Mouse (Mus musculus): ENCODE data around the gene Shroom1.

Shroom1 gene

DNA sequence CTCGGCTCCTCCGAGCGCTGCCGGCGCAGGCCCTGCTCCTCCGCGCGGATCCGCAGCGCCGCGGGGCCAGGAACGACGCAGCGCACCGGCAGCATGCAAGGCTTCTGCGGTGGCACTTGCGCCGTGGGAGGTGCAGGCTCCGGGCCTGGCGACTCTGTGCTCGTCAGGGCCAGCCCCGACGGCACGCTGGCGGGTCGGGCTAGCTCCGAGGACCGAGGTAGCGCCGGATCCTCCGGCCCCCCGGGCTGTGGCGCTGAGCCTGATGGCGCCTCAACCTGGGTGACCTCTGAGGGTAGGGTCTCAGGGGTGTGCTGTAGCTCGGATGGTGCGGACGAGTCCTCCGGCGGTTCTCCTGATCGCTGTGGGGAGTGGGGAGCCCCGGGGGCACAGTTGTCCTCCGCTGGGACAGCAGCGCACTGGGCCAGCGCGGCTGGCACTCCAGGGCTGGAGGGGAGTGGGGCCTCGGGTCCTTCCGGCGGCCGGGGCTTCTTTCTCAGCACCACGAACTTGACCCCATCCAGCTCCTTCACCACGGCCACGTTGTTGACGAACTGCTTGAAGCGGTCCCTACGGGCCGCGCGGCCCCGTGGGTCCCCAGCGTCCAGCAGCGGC, 22.3 kb downstream of the Shroom1 start:
- in situ Hi-C loops (cut with MboI, MseI): no loop called here

- in situ Hi-C loops (cut with MboI, MseI): no loop called here
Measured at GRCm38 (mm10) chr11:53479783-53480301, 22.8 kb downstream of the Shroom1 start, which contains the start of the genes Gm9945 and Sowaha. Gene Gm9945 (plus strand): TSS chr11:53480166. Gene Sowaha (minus strand): TSS chr11:53480274.

DNA sequence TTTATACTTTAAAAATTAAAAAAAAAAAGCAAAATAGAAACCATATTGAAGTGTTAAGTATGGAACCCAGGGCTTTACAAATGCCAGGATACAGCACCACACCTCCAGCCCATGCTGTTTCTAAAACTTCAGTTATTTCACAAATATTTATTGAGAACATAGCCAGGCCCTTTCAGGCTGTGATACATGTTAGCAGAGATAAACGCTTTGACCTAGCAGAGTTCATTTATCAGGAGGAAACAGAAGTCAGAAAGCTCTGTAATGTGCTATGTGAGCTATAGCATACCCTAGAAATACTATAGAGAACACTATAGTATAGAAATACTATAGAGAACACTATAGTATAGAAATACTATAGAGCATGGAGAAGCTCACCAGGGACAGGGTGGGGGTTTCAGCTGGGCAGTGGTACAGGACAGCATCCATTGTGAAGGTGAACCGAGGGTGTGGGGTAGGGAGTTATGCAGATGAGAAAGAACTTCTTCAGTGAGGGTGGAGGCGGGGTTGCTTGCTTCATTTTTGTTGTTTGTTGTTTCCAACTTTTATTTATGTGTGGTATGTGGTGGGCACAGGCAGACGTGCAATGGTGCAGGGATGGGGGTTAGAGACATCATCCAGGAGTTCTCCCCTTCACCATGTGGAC, 24.2 kb downstream of the Shroom1 start:
- in situ Hi-C loops (cut with MboI, MseI): no loop called here

DNA sequence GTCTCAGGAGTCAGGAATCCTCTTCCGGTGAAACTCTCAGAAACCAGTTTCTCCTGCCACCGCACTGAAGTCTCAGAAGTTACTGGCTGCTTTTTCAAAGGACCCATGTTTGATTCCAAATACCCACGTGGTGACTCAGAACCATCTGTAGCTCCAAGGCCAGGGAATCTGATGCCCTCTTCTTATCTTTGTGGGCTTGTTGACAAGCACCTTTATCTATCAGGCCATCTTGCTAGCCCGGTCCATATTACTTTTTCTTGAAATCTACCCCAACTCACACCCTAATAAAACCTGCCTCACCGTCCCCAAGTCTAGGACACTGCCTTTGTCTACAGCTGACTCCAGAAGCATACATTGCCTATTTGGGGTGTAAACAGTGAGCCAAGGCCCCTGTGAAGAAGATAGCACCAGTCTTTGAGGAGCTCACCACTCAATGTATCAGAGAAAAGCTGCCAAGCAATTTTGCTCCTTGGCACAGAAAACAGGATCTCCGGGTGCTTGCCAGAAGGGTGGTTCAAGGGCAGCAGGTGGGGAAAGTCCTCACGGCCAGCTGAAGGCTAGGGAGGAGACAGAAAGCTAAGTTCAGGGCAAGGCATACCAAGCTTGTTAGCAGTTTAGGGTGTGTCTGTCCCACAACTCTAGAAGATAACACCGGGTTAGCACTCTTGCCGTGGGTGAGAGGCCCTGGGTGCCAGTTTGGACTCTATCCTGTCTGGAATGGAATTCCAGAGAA, 26.3 kb downstream of the Shroom1 start:
- in situ Hi-C loops (cut with MboI, MseI): no loop called here

- in situ Hi-C loops (cut with MboI, MseI): no loop called here
Measured at GRCm38 (mm10) chr11:53485719-53486118, 28.7 kb downstream of the Shroom1 start.

GRCm38 (mm10) chr11:53486351-53486750, 29.3 kb downstream of the Shroom1 start:
- in situ Hi-C loops (cut with MboI, MseI): no loop called here

- in situ Hi-C loops (cut with MboI, MseI): no loop called here
Measured at GRCm38 (mm10) chr11:53486822-53487594, 30.0 kb downstream of the Shroom1 start.

- in situ Hi-C loops (cut with MboI, MseI): no loop called here
Measured at GRCm38 (mm10) chr11:53489007-53489406, 32.0 kb downstream of the Shroom1 start.

DNA sequence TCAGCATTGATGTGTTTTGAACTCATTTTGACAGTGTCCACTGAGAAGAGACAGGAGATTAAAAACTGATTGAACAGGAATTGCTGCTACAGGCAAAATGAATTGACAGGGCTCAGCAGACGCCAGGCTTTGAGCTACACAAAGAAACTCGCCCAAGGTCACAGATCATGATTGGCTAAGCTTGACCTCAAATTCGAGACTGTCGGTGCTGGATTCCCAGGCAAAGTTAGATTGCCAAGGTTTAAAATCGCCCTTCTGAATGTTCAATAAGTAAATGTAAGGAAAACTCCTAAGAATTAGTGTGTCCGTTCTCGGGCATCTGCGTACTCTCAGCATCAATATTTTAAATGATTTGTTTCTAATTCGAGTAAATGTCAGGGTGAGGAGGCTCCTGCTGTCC, 32.4 kb downstream of the Shroom1 start:
- in situ Hi-C loops (cut with MboI, MseI): no loop called here

- in situ Hi-C loops (cut with MboI, MseI): no loop called here
Measured at GRCm38 (mm10) chr11:53491954-53492401, 35.0 kb downstream of the Shroom1 start.

- in situ Hi-C loops (cut with MboI, MseI): no loop called here
Measured at GRCm38 (mm10) chr11:53493243-53493955, 36.4 kb downstream of the Shroom1 start.

GRCm38 (mm10) chr11:53495417-53495816, 38.4 kb downstream of the Shroom1 start:
- in situ Hi-C loops (cut with MboI, MseI): no loop called here

DNA sequence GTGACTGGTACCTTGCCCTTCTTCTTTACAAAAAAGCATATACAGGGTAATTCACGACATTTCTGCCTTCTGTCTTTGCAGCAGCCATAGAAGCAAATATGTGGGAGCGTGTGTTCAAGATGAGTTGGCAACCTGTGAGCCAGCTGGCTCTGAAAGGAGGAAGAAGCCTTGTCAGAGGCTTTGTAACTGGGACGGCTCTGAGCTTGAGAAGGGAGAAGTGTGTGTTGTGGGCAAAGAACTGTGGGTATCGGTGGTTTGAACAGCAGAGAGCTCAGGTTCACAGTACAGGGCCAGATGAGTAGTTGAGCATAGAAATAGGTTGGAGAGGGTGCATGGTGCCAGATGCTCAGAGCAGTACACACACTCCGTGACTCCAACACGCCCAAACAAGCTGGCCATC, 39.9 kb downstream of the Shroom1 start:
- in situ Hi-C loops (cut with MboI, MseI): no loop called here

GRCm38 (mm10) chr11:53500569-53500968, 43.6 kb downstream of the Shroom1 start:
- in situ Hi-C loops (cut with MboI, MseI): no loop called here

- in situ Hi-C loops (cut with MboI, MseI): no loop called here
Measured at GRCm38 (mm10) chr11:53502039-53502765, 45.2 kb downstream of the Shroom1 start.

DNA sequence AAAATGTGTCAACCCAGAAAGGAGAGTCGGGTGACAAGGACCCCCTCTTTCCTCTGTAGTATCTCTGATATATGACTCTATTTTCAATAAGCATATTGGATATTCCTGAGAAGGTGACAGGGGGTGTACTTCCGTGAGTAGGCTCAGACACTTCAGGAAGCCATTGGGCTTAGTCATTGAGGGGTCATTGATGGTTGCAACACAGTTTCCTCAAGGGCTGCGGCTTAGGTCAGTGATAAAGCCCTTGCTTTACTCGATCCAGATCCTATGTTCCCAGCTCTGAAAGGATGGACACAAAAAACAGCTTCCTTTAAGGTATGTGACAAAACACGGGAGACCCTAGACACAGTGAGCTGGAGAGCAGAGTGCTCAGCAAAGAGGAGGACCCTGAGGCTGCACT, 46.7 kb downstream of the Shroom1 start:
- in situ Hi-C loops (cut with MboI, MseI): no loop called here

- in situ Hi-C loops (cut with MboI, MseI): no loop called here
Measured at GRCm38 (mm10) chr11:53504376-53504775, 47.4 kb downstream of the Shroom1 start.

DNA sequence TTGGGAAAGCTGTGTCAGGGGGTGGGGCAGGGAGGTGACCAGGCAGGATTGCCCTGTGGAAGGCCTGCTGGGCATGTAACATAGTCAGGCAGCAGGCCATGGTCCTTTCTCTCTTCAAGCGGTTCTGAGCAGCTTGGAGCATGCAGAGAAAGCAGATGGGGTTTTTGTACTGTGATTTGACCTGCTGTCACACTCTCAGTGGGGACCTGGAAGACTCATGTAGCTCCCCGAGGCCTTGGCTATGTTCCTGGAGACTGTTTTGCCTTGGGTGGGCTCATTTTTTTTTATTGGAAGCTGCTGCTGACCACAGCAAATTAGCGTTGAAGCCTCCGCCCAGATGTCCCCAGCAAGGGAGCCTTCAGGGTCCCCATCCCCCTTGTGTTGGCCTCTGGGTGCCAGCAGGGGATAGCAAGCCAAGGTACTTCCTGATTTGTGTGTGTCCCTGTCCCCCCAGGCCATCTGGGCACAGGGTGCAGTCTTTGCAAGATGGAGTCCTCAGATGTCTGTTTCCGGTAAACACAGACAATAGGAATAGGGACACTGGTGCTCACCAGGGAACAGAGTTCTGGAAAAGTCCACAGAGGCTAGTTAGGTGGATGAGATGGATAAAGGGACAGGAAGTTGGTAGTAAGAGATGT, 48.1 kb downstream of the Shroom1 start:
- in situ Hi-C loops (cut with MboI, MseI): no loop called here

GRCm38 (mm10) chr11:53507098-53507805, 50.2 kb downstream of the Shroom1 start:
- in situ Hi-C loops (cut with MboI, MseI): no loop called here

All from T-helper 1 cell (primary cell).